Mouse (Mus musculus): ENCODE results near the gene Mea1. TPM values are rescaled to one million over a fixed set of nuclear protein-coding genes. Genes with fewer than 3 reads are reported as not detected.
A peak's percentile ranks its signal among the peaks of the same experiment; 100 is the strongest.

Gene Mea1
- polyA plus RNA-seq, 1 experiment from 2014 or later = 162 TPM

GRCm38 (mm10) chr17:46691390-46691789, 12.8 kb downstream of the Mea1 start:
- WGBS = 76% methylated on average over 2 of the region's 2 CpGs
- Histone ChIP-seq H3K4me2 (replicated peaks; ENCODE audit: low read depth, low read length) (no peak overlapping the region), H3K9me3 (ENCODE audit: control insufficient read depth, low read depth, low read length) (no peaks in the 10 kb centered on the region), H3K4me1 (ENCODE audit: control insufficient read depth, insufficient read depth, low read length) (no peaks in the 10 kb centered on the region), H3K27ac (ENCODE audit: low read length) (no peak overlapping the region), H3K9ac (replicated peaks; ENCODE audit: low read depth, low read length) (no peak overlapping the region), H3K4me3 (ENCODE audit: low read depth, low read length) (no peak overlapping the region), H3K36me3 (ENCODE audit: control insufficient read depth, insufficient read depth, low read length) (peaks cover 14% of the 10 kb centered on the region), H3K27me3 (ENCODE audit: control insufficient read depth, insufficient read depth, low read length) (no peaks in the 10 kb centered on the region)
- ATAC-seq (ENCODE audit: insufficient number of reproducible peaks, insufficient read depth, low FRiP score, low read depth) = no peak

- Histone ChIP-seq H3K27ac (ENCODE audit: low read length) (no peak overlapping the region), H3K9me3 (ENCODE audit: control insufficient read depth, low read depth, low read length) (no peaks in the 10 kb centered on the region), H3K9ac (replicated peaks; ENCODE audit: low read depth, low read length) (no peak overlapping the region), H3K27me3 (ENCODE audit: control insufficient read depth, insufficient read depth, low read length) (no peaks in the 10 kb centered on the region), H3K4me2 (replicated peaks; ENCODE audit: low read depth, low read length) (no peak overlapping the region), H3K4me1 (ENCODE audit: control insufficient read depth, insufficient read depth, low read length) (no peaks in the 10 kb centered on the region), H3K36me3 (ENCODE audit: control insufficient read depth, insufficient read depth, low read length) (peaks cover 6% of the 10 kb centered on the region; the same call in 1 of the 2 replicates), H3K4me3 (ENCODE audit: low read depth, low read length) (no peak overlapping the region)
- 71% methylated on average over 1 of the region's 1 CpGs for WGBS
- ATAC-seq (ENCODE audit: insufficient number of reproducible peaks, insufficient read depth, low FRiP score, low read depth) = no peak
These were observed 16.0 kb downstream of the Mea1 start for GRCm38 (mm10) chr17:46694517-46695063.

GRCm38 (mm10) chr17:46698515-46698914, 19.9 kb downstream of the Mea1 start:
- WGBS = 86% methylated on average over 6 of the region's 6 CpGs
- H3K4me1 ChIP-seq (ENCODE audit: control insufficient read depth, insufficient read depth, low read length) = peaks cover 15% of the 10 kb centered on the region
- no peaks in the 10 kb centered on the region for H3K27me3 ChIP-seq (ENCODE audit: control insufficient read depth, insufficient read depth, low read length)
- no peak overlapping the region for H3K27ac ChIP-seq (ENCODE audit: low read length)
- H3K9me3 ChIP-seq (ENCODE audit: control insufficient read depth, low read depth, low read length) = no peaks in the 10 kb centered on the region
- peaks cover 11% of the 10 kb centered on the region; the same call in 1 of the 2 replicates for H3K36me3 ChIP-seq (ENCODE audit: control insufficient read depth, insufficient read depth, low read length)
- no peak overlapping the region for H3K9ac ChIP-seq (replicated peaks; ENCODE audit: low read depth, low read length)
- H3K4me2 ChIP-seq (replicated peaks; ENCODE audit: low read depth, low read length) = no peak overlapping the region
- ATAC-seq (ENCODE audit: insufficient number of reproducible peaks, insufficient read depth, low FRiP score, low read depth) = no peak
- H3K4me3 ChIP-seq (ENCODE audit: low read depth, low read length) = no peak overlapping the region

GRCm38 (mm10) chr17:46699245-46699644, 20.7 kb downstream of the Mea1 start:
- 66% methylated on average over 5 of the region's 5 CpGs for WGBS
- ATAC-seq (ENCODE audit: insufficient number of reproducible peaks, insufficient read depth, low FRiP score, low read depth) = no peak

GRCm38 (mm10) chr17:46699912-46700311, 21.3 kb downstream of the Mea1 start:
- H3K4me1 ChIP-seq (ENCODE audit: control insufficient read depth, insufficient read depth, low read length) = peaks cover 22% of the 10 kb centered on the region
- H3K27ac ChIP-seq (ENCODE audit: low read length) = no peak overlapping the region
- WGBS = 86% methylated on average over 3 of the region's 3 CpGs
- H3K27me3 ChIP-seq (ENCODE audit: control insufficient read depth, insufficient read depth, low read length) = no peaks in the 10 kb centered on the region
- H3K4me3 ChIP-seq (ENCODE audit: low read depth, low read length) = no peak overlapping the region
- no peaks in the 10 kb centered on the region for H3K9me3 ChIP-seq (ENCODE audit: control insufficient read depth, low read depth, low read length)
- H3K36me3 ChIP-seq (ENCODE audit: control insufficient read depth, insufficient read depth, low read length) = peaks cover 11% of the 10 kb centered on the region; the same call in 1 of the 2 replicates
- H3K4me2 ChIP-seq (replicated peaks; ENCODE audit: low read depth, low read length) = no peak overlapping the region
- no peak for ATAC-seq (ENCODE audit: insufficient number of reproducible peaks, insufficient read depth, low FRiP score, low read depth)
- H3K9ac ChIP-seq (replicated peaks; ENCODE audit: low read depth, low read length) = no peak overlapping the region

More at GRCm38 (mm10) chr17:46699245-46699644, 20.7 kb downstream of the Mea1 start:
- H3K27me3 ChIP-seq (ENCODE audit: control insufficient read depth, insufficient read depth, low read length) = no peaks in the 10 kb centered on the region
- H3K4me1 ChIP-seq (ENCODE audit: control insufficient read depth, insufficient read depth, low read length) = peaks cover 22% of the 10 kb centered on the region
- H3K4me3 ChIP-seq (ENCODE audit: low read depth, low read length) = no peak overlapping the region
- H3K27ac ChIP-seq (ENCODE audit: low read length) = no peak overlapping the region
- H3K9me3 ChIP-seq (ENCODE audit: control insufficient read depth, low read depth, low read length) = no peaks in the 10 kb centered on the region
- no peak overlapping the region for H3K4me2 ChIP-seq (replicated peaks; ENCODE audit: low read depth, low read length)
- peaks cover 11% of the 10 kb centered on the region; the same call in 1 of the 2 replicates for H3K36me3 ChIP-seq (ENCODE audit: control insufficient read depth, insufficient read depth, low read length)
- H3K9ac ChIP-seq (replicated peaks; ENCODE audit: low read depth, low read length) = no peak overlapping the region

GRCm38 (mm10) chr17:46701489-46701888, 22.9 kb downstream of the Mea1 start:
- Histone ChIP-seq H3K27me3 (ENCODE audit: control insufficient read depth, insufficient read depth, low read length) (no peaks in the 10 kb centered on the region), H3K36me3 (ENCODE audit: control insufficient read depth, insufficient read depth, low read length) (peaks cover 11% of the 10 kb centered on the region; the same call in 1 of the 2 replicates), H3K27ac (ENCODE audit: low read length) (no peak overlapping the region), H3K4me1 (ENCODE audit: control insufficient read depth, insufficient read depth, low read length) (peaks cover 27% of the 10 kb centered on the region), H3K4me3 (ENCODE audit: low read depth, low read length) (no peak overlapping the region), H3K9me3 (ENCODE audit: control insufficient read depth, low read depth, low read length) (no peaks in the 10 kb centered on the region), H3K4me2 (replicated peaks; ENCODE audit: low read depth, low read length) (no peak overlapping the region), H3K9ac (replicated peaks; ENCODE audit: low read depth, low read length) (no peak overlapping the region)
- no peak for ATAC-seq (ENCODE audit: insufficient number of reproducible peaks, insufficient read depth, low FRiP score, low read depth)
- WGBS = 80% methylated on average over 12 of the region's 12 CpGs

- WGBS = 84% methylated on average over 12 of the region's 12 CpGs
- no peak for ATAC-seq (ENCODE audit: insufficient number of reproducible peaks, insufficient read depth, low FRiP score, low read depth)
- no peak overlapping the region for H3K4me3 ChIP-seq (ENCODE audit: low read depth, low read length)
- H3K27ac ChIP-seq (ENCODE audit: low read length) = no peak overlapping the region
- H3K36me3 ChIP-seq (ENCODE audit: control insufficient read depth, insufficient read depth, low read length) = peaks cover 11% of the 10 kb centered on the region; the same call in 1 of the 2 replicates
- H3K9ac ChIP-seq (replicated peaks; ENCODE audit: low read depth, low read length) = no peak overlapping the region
- H3K9me3 ChIP-seq (ENCODE audit: control insufficient read depth, low read depth, low read length) = no peaks in the 10 kb centered on the region
- H3K4me1 ChIP-seq (ENCODE audit: control insufficient read depth, insufficient read depth, low read length) = peaks cover 27% of the 10 kb centered on the region
- H3K4me2 ChIP-seq (replicated peaks; ENCODE audit: low read depth, low read length) = no peak overlapping the region
- H3K27me3 ChIP-seq (ENCODE audit: control insufficient read depth, insufficient read depth, low read length) = no peaks in the 10 kb centered on the region
These were observed 23.5 kb downstream of the Mea1 start for GRCm38 (mm10) chr17:46702100-46702499.

- peaks cover 11% of the 10 kb centered on the region; the same call in 1 of the 2 replicates for H3K36me3 ChIP-seq (ENCODE audit: control insufficient read depth, insufficient read depth, low read length)
- H3K9ac ChIP-seq (replicated peaks; ENCODE audit: low read depth, low read length) = 0 out of 2 replicates have a peak overlapping the region, but pooled peaks have one; percentile 86
- no peak overlapping the region for H3K27ac ChIP-seq (ENCODE audit: low read length)
- H3K4me1 ChIP-seq (ENCODE audit: control insufficient read depth, insufficient read depth, low read length) = peaks cover 27% of the 10 kb centered on the region
- H3K9me3 ChIP-seq (ENCODE audit: control insufficient read depth, low read depth, low read length) = no peaks in the 10 kb centered on the region
- no peak overlapping the region for H3K4me3 ChIP-seq (ENCODE audit: low read depth, low read length)
- 86% methylated on average over 5 of the region's 5 CpGs for WGBS
- ATAC-seq (ENCODE audit: insufficient number of reproducible peaks, insufficient read depth, low FRiP score, low read depth) = no peak
- no peaks in the 10 kb centered on the region for H3K27me3 ChIP-seq (ENCODE audit: control insufficient read depth, insufficient read depth, low read length)
- no peak overlapping the region; the same call in 1 of the 2 replicates for H3K4me2 ChIP-seq (replicated peaks; ENCODE audit: low read depth, low read length)
These were observed 23.9 kb downstream of the Mea1 start for GRCm38 (mm10) chr17:46702506-46702905.
